Mouse (Mus musculus) T-cell, adult 2 months (primary cell): ENCODE data around the gene Apba3.

Experiments
- DNase-seq: peaks from one replicate; pipeline ENCODE4 v3.0.0; 2022; ENCODE audit warnings: low spot score

Gene Apba3

GRCm38 (mm10) chr10:81252424-81253419 lies 14.0 kb upstream of the Apba3 start, which contains the start of gene Matk:
Matk (plus strand) TSS chr10:81252935.
- DNase-seq = peak; percentile 59

- no peak for DNase-seq
Observed at GRCm38 (mm10) chr10:81254886-81255285, 11.9 kb upstream of the Apba3 start.

- DNase-seq = peak; percentile 29
Observed at GRCm38 (mm10) chr10:81257158-81258039, 9.4 kb upstream of the Apba3 start.

- DNase-seq = no peak
Observed at GRCm38 (mm10) chr10:81259225-81259884, 7.4 kb upstream of the Apba3 start.

DNA sequence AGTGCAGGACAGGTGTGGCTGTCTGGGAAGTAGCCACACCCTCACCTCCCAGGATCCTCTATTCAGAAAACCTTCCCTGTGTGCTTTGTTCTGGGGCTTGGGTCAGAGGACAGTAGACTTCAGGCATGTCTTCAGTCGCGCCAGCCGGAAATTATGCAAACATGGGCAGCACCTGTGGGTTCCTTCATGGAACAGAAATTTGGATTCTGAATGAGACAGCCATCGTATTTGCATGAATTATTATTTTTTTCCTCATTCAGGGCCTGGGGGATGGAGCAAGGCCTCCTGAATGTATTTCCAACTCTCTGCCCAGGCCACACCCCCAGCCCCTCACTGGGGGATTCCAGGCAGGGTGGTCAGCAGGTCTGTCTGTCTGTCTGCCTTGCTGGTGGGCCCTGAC lies 5.7 kb upstream of the Apba3 start:
- no peak for DNase-seq

GRCm38 (mm10) chr10:81265540-81265939 lies 1.2 kb upstream of the Apba3 start:
- DNase-seq = no peak

- peak; percentile 70 for DNase-seq
Observed at GRCm38 (mm10) chr10:81268056-81268455, 1.3 kb downstream of the Apba3 start.

DNA sequence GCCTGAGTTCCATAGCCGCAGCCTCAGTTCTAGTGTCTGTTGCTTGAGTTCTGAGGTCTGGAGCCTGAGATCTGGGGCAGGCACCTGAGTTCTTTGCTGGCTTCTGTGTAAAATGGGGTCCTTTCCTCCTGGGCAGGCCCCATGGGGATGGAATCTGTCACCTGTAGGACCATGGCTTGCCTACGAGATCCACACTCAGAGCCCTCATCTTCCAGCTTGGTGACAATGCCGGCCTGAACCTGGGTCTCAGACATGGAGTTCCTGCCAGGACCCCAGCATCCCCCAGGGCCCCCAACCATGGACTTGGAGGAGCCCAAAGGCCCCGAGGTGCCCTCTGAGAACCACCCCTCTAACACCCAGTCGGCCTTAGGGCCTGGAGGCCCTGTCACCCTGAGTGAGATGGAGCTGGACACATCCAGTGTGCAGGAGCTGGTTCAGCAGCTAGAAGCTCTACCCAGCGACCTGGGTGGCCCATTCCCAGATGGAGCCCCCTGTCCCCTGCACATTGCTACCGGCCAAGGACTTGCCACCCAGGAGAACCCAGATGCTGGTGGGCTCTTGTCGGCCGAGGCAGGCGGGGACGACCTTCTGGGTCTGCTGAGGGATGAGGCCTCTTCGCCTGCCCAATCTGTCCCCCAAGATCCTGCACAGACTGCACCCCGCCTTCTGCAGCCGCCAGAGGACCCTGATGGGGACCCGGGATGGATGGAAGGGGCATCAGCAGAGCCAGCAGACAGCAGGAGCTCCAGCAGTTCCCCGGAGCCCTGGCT lies 2.1 kb downstream of the Apba3 start:
- DNase-seq = no peak

DNA sequence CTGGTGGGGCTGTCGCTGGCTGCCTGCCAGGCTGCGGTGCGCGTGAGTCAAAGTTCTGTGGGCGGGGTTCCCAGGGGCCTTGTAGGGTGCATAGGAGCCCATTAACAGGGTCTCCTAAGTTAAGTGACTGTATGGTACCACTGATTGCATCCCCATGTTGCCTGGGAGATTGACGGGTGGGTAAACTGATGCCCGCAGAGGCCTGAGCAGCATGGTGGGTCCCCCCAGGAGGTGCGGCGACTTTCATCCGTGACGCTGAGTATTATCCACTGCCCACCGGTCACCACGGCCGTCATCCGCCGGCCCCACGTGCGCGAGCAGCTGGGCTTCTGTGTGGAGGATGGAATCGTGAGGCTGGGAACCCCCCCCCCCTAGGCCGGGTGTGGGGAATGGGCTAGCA lies 5.6 kb downstream of the Apba3 start:
- no peak for DNase-seq

DNA sequence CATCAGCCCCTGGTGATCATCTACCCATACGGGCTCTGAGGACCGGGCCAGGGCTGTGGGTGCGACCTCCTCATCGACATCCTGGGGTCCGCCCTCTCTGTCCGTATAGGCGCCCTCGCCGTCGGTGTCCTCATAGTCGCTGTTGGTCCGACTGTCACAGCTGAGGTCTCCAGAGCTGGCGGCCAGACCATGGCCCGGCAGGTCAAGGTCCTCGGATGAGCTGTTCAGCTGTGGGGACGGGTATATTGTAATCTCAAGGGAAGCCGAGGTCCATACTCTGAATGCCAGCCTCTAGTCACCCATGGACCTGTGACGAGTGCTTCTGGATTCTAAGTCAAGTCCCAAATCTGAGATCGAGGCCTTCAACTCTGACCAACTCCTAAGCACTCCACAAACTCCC lies 7.1 kb downstream of the Apba3 start:
- DNase-seq = no peak

DNA sequence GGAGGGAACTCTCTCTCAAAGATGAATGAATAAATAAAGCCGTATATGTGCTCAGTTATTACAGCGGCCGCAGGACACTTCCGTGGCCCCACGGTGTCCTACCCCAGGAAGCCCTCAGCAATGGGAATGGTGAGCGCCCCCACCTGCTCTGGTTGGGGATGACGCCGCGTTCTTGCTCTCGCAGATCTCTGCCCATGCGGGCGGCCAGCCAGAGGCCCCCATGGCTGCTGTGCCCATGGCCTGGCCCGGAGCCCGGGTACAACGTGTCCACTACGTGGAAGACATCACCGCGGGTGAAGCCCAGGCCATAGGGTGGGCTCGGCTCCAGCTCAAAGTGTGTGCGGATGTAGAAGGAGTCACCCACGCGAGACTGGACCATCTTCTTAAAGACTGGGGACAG lies 10.9 kb downstream of the Apba3 start:
- no peak for DNase-seq

DNA sequence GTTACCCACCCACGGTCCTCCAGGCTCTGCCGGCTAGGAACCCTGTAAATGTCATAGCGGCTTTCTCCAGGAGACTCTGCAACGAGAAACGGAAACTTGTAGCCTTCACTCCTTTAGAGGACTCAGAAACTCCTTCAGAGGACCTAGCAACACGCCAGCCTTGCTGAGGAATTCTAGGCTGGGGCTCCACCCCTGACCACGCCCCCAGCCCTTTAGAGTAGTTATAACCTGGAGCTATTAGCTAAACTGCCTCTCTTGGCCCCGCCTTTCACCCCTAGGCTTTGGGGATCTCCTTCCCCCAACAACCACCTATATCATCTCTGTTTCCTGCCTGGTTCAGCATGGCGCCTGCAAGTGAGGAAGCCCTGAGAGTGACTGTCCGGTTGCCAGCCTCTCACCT lies 12.7 kb downstream of the Apba3 start:
- DNase-seq = no peak

GRCm38 (mm10) chr10:81284189-81284588 lies 17.4 kb downstream of the Apba3 start:
- no peak for DNase-seq

DNA sequence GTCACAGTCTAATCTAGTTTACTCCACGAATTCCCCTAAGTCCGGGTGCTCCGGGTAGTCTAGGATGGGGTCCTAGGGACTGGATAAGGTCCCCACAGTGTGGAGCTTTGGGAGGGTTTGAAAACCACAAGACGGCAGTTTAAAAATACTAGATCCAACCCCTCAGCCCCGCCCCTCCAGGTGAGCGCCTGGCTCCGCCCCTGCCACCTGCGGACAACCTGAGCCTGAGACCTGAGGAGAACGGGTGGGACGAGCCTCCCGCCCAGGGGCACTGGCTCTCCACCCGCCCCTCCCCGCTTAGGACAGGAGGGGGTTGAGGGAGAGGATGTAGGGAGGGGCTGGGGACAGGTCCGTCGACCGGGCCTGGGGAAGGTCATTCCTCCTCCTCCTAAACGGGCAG lies 18.0 kb downstream of the Apba3 start:
- no peak for DNase-seq

DNA sequence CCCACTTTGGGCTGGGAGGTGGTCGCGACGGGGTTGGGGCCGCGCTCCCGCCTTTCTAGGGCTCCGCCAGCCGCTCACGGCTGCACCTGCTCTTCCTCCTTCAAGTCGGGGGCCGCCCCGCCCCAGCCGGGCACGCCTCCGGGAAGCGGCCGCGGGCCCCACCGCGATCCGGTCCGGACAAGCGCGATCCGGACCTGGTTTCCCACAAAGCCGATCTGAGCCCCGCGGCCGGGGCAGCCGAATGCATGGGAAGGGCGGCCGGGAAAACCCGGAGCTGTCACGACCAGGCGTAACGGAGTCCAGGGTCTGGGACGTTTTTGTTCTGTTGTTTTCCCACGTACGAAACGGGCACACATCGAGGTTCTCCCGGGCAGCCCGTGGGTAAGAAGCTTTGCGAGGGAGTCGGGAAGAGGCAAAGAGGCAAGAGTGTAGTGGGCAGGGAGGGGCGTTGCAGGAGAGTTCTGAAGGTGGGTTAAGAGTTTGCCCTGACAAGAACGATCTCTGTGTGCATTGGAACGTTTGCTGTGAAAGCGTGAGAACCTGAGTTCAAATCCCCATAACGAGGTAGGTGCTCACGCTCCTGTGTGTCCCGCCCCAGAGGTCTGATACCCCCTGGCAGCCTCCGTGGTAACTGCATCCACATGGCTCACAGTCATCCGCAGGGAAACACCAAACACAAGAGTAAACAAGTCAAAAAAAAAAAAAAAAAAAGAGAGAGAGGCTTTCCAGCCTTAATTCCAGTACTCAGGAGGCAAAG lies 19.1 kb downstream of the Apba3 start:
- DNase-seq = peak; percentile 87

DNA sequence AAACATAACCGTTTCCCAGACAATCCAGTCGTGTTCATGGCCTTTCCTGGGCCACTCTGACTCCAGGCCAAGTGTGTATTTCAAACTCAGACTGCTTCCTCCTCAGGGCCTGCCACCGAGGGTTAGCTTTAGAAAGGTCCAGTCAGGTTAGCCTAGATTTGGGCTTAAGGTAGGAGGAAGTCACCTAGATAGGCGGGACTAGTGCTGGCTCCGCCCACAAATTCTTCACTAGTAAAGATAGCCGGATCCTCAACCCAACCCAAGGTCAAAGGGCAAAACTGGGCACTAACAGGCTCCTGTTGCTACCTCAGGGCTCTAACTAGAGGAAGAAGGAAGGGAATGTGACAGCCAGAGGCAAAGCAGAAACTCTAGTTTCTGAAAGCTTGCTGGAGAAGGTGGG lies 19.8 kb downstream of the Apba3 start:
- DNase-seq = no peak

- peak; percentile 68 for DNase-seq
Observed at GRCm38 (mm10) chr10:81287513-81288157, 20.9 kb downstream of the Apba3 start.

GRCm38 (mm10) chr10:81288601-81289000 lies 21.8 kb downstream of the Apba3 start:
- DNase-seq = no peak

DNA sequence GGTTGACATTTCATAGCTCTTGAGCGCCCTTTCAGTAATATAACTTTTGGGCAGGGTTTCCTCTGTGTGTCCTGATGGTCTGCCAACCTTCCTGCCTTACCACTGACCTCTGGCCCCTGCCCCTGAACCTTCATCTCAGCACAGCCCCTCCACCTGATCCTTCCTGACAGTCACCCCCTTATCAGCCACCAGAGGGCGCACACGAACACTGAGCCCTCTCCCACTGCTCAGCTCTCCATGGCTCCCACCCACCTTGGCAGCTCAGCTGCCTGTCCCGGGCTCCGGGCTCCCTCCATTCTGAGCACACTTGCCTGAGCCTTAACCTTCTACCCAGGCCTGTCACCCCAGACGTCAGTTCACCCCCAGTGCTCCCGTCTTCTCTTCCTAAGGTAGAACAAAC lies 22.5 kb downstream of the Apba3 start:
- DNase-seq = peak; percentile 68

DNA sequence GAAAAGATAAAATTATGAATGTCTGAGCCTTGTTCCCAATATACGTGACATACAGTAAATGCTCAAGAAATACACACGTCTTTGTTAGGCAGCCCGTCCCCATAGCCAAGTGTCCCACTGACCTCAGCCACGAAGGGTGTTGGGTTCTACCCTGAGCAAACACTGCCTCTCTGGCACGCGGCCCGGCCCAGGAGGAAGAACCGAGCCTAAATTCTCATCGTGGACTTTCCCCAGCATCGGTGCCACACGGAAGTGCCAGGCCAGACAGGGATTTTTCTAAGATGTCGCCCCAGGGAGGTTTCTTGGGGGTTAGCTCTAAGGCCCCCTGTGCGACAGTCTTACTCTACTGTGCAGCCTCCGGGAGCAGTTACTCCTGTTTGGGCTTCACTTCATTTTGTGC lies 23.1 kb downstream of the Apba3 start:
- DNase-seq = no peak
